Mouse (Mus musculus): ENCODE data around the gene Il27ra.

The Il27ra gene

GRCm38 (mm10) chr8:84042066-84042947 lies at the start of gene Il27ra:
Gene Il27ra, minus strand, starts transcription at chr8:84042589.
- peak; percentile 66 to 73 for DNase-seq (ENCODE audit: low spot score in 2 of 2)

- DNase-seq (ENCODE audit: low spot score in 2 of 2), result peak in 1 of 2 experiments; percentile 52
Observed at GRCm38 (mm10) chr8:84090585-84090984, 48.2 kb upstream of the Il27ra start.

GRCm38 (mm10) chr8:84089277-84089676 lies 46.9 kb upstream of the Il27ra start:
- DNase-seq (ENCODE audit: low spot score in 2 of 2), result no peak

GRCm38 (mm10) chr8:84087821-84088220 lies 45.4 kb upstream of the Il27ra start:
- no peak for DNase-seq (ENCODE audit: low spot score in 2 of 2)

GRCm38 (mm10) chr8:84087156-84087555 lies 44.8 kb upstream of the Il27ra start:
- no peak for DNase-seq (ENCODE audit: low spot score in 2 of 2)

GRCm38 (mm10) chr8:84084341-84085115 lies 42.1 kb upstream of the Il27ra start:
- no peak for DNase-seq (ENCODE audit: low spot score in 2 of 2)

GRCm38 (mm10) chr8:84083829-84084241 lies 41.4 kb upstream of the Il27ra start:
- peak; percentile 43 to 46 for DNase-seq (ENCODE audit: low spot score in 2 of 2)

GRCm38 (mm10) chr8:84079206-84079605 lies 36.8 kb upstream of the Il27ra start:
- no peak for DNase-seq (ENCODE audit: low spot score in 2 of 2)

GRCm38 (mm10) chr8:84076849-84077248 lies 34.5 kb upstream of the Il27ra start:
- no peak for DNase-seq (ENCODE audit: low spot score in 2 of 2)

- peak in 1 of 2 experiments; percentile 18 for DNase-seq (ENCODE audit: low spot score in 2 of 2)
Observed at GRCm38 (mm10) chr8:84076412-84076811, 34.0 kb upstream of the Il27ra start.

GRCm38 (mm10) chr8:84073230-84073976 lies 31.0 kb upstream of the Il27ra start:
- no peak for DNase-seq (ENCODE audit: low spot score in 2 of 2)

GRCm38 (mm10) chr8:84072321-84072720 lies 29.9 kb upstream of the Il27ra start:
- DNase-seq (ENCODE audit: low spot score in 2 of 2), result no peak

GRCm38 (mm10) chr8:84071921-84072320 lies 29.5 kb upstream of the Il27ra start:
- DNase-seq (ENCODE audit: low spot score in 2 of 2), result no peak

GRCm38 (mm10) chr8:84070667-84071066 lies 28.3 kb upstream of the Il27ra start:
- DNase-seq (ENCODE audit: low spot score in 2 of 2), result peak; percentile 49 to 53

- DNase-seq (ENCODE audit: low spot score in 2 of 2), result no peak
Observed at GRCm38 (mm10) chr8:84070241-84070640, 27.9 kb upstream of the Il27ra start.

GRCm38 (mm10) chr8:84069750-84070149 lies 27.4 kb upstream of the Il27ra start:
- DNase-seq (ENCODE audit: low spot score in 2 of 2), result no peak

GRCm38 (mm10) chr8:84069169-84069568 lies 26.8 kb upstream of the Il27ra start:
- no peak for DNase-seq (ENCODE audit: low spot score in 2 of 2)

- no peak for DNase-seq (ENCODE audit: low spot score in 2 of 2)
Observed at GRCm38 (mm10) chr8:84068316-84069035, 26.1 kb upstream of the Il27ra start.

- no peak for DNase-seq (ENCODE audit: low spot score in 2 of 2)
Observed at GRCm38 (mm10) chr8:84067911-84068310, 25.5 kb upstream of the Il27ra start.

GRCm38 (mm10) chr8:84067047-84067573 lies 24.7 kb upstream of the Il27ra start:
- peak; percentile 93 to 95 for DNase-seq (ENCODE audit: low spot score in 2 of 2)

Data from heart, adult 9 months (tissue).